Mouse (Mus musculus): Measurements from ENCODE around the gene Sema6d. TPM values are rescaled to one million over a fixed set of nuclear protein-coding genes. Genes with fewer than 3 reads are reported as not detected.

Sema6d gene
- polyA plus RNA-seq, 1 experiment, result 0.60 TPM

DNA sequence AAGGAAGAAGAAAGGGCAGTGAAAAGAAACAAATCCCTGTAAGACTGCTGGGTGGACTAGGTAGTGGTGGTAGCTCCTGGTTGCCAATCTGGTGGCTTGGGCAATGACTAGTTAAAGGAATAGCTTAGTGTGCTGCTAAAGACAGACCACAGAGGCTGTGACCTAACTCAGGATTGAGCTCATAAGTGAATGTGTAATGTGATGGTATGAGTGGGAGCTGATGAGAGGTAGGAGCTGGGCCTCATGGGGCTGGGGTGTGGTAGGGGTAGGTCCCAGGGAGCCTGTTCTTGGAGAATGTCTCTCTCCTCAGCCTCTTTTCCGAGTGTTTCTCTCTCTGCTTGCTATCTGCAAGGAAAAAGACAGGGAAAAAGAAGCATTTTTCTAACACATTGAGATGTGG lies 409.9 kb downstream of the Sema6d start:
- Histone ChIP-seq H3K9ac (ENCODE audit: low read depth, poor library complexity, severe bottlenecking) (no peak overlapping the region), H3K4me3 (ENCODE audit: low read depth, low read length) (no peak overlapping the region), H3K27me3 (ENCODE audit: control insufficient read depth, insufficient read depth, low read length, poor library complexity, severe bottlenecking) (no peaks in the 10 kb centered on the region), H3K9me3 (replicated peaks; ENCODE audit: control insufficient read depth, insufficient read depth, low read length, poor library complexity, severe bottlenecking) (no peaks in the 10 kb centered on the region), H3K27ac (ENCODE audit: insufficient read depth, low read length) (no peak overlapping the region), H3K4me1 (ENCODE audit: control insufficient read depth, insufficient read depth, low read length) (no peaks in the 10 kb centered on the region), H3K36me3 (ENCODE audit: control insufficient read depth, insufficient read depth, low read length, poor library complexity, severe bottlenecking) (no peaks in the 10 kb centered on the region)
- TF ChIP-seq EP300 (IDR thresholded peaks at IDR 0.05; ENCODE audit: insufficient read depth, low read depth, low read length), result no peak
- TF ChIP-seq POLR2A (IDR thresholded peaks at IDR 0.05; ENCODE audit: insufficient read depth, low read length), result no peak
- TF ChIP-seq CTCF (IDR thresholded peaks at IDR 0.05; ENCODE audit: low read depth, low read length), result no peak

DNA sequence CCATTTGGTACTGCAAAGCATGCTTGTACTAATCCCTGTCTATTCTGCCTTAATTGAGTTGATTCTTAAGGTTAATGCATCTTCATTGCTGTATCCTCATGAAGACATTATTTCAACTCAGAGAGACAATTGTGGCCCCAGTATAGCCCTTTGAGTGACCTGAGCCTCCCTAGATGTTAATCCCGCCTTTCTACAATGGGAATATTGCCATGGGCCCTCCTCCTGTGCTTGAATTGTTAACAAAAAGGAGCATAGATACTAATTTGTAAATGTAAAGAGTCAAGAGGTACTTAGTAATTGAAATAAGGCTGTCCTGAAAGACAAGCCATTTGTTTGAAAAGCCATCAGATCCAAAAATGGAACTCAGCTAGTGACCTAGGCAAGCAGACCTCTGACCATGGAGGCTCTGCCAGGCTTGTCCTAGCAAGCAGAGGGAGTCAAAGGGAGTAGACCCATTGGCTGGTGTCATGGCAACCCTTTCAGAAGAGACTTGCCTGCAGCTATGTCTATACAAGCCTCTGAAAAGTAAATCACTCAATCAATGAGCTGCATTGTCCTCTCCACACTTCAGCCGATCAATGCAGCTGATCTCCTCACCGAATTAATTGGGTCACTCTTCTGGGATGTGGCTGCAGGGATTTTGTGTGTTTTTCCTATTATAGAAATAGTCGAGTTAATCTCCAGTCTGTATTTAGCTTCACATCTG lies 416.2 kb downstream of the Sema6d start:
- H3K27ac ChIP-seq (ENCODE audit: insufficient read depth, low read length), result no peak overlapping the region
- H3K27me3 ChIP-seq (ENCODE audit: control insufficient read depth, insufficient read depth, low read length, poor library complexity, severe bottlenecking), result no peaks in the 10 kb centered on the region
- no peaks in the 10 kb centered on the region for H3K36me3 ChIP-seq (ENCODE audit: control insufficient read depth, insufficient read depth, low read length, poor library complexity, severe bottlenecking)
- H3K4me1 ChIP-seq (ENCODE audit: control insufficient read depth, insufficient read depth, low read length), result no peaks in the 10 kb centered on the region
- no peak for TF ChIP-seq CTCF (IDR thresholded peaks at IDR 0.05; ENCODE audit: low read depth, low read length)
- TF ChIP-seq EP300 (IDR thresholded peaks at IDR 0.05; ENCODE audit: insufficient read depth, low read depth, low read length), result no peak
- no peak for TF ChIP-seq POLR2A (IDR thresholded peaks at IDR 0.05; ENCODE audit: insufficient read depth, low read length)
- H3K4me3 ChIP-seq (ENCODE audit: low read depth, low read length), result no peak overlapping the region
- H3K9me3 ChIP-seq (replicated peaks; ENCODE audit: control insufficient read depth, insufficient read depth, low read length, poor library complexity, severe bottlenecking), result peaks cover 3% of the 10 kb centered on the region
- H3K9ac ChIP-seq (ENCODE audit: low read depth, poor library complexity, severe bottlenecking), result no peak overlapping the region

DNA sequence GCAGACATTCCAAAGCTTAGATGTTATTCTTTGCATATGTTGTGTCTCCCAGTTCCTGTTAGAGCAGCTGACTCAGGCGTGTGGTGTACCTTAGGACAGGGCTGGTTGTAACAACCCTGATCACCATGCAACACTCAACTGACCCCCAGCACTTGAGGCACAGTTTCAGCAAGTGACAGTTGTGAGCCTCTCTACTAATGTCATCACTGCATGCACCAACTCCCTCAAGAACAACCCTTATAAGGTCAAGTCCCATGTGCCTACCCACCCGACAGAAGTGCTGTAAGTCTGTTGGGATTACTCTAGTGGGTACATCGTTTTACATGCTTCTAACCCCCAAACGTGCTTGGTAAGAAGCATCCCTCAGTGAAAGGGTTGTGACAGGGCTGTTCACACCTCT lies 418.0 kb downstream of the Sema6d start:
- Histone ChIP-seq H3K4me1 (ENCODE audit: control insufficient read depth, insufficient read depth, low read length) (no peaks in the 10 kb centered on the region), H3K9me3 (replicated peaks; ENCODE audit: control insufficient read depth, insufficient read depth, low read length, poor library complexity, severe bottlenecking) (peaks cover 5% of the 10 kb centered on the region), H3K27me3 (ENCODE audit: control insufficient read depth, insufficient read depth, low read length, poor library complexity, severe bottlenecking) (no peaks in the 10 kb centered on the region), H3K36me3 (ENCODE audit: control insufficient read depth, insufficient read depth, low read length, poor library complexity, severe bottlenecking) (no peaks in the 10 kb centered on the region), H3K9ac (ENCODE audit: low read depth, poor library complexity, severe bottlenecking) (no peak overlapping the region), H3K4me3 (ENCODE audit: low read depth, low read length) (no peak overlapping the region), H3K27ac (ENCODE audit: insufficient read depth, low read length) (no peak overlapping the region)
- TF ChIP-seq CTCF (IDR thresholded peaks at IDR 0.05; ENCODE audit: low read depth, low read length), result no peak
- TF ChIP-seq POLR2A (IDR thresholded peaks at IDR 0.05; ENCODE audit: insufficient read depth, low read length), result no peak
- TF ChIP-seq EP300 (IDR thresholded peaks at IDR 0.05; ENCODE audit: insufficient read depth, low read depth, low read length), result no peak

DNA sequence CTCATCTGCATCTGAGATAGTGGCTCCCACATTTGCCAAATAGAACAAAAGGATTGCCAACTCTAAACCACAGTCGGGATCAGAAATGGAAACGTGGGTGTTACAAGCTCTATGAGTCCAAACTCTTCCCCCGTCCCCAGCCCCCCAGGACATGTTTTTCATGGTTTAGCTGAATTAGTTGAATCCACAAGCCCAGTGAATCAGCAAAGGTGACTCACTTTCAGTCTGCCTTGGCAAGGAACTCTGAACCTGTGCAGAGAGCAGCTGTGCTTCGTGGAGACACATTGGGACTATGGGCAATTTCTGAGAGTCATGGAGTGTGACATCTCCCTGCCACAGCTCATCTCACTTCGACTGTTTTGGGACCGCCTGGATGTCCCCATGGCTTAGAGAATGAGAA lies 419.7 kb downstream of the Sema6d start:
- H3K4me3 ChIP-seq (ENCODE audit: low read depth, low read length), result no peak overlapping the region
- H3K9me3 ChIP-seq (replicated peaks; ENCODE audit: control insufficient read depth, insufficient read depth, low read length, poor library complexity, severe bottlenecking), result peaks cover 5% of the 10 kb centered on the region
- H3K36me3 ChIP-seq (ENCODE audit: control insufficient read depth, insufficient read depth, low read length, poor library complexity, severe bottlenecking), result no peaks in the 10 kb centered on the region
- no peaks in the 10 kb centered on the region for H3K4me1 ChIP-seq (ENCODE audit: control insufficient read depth, insufficient read depth, low read length)
- TF ChIP-seq EP300 (IDR thresholded peaks at IDR 0.05; ENCODE audit: insufficient read depth, low read depth, low read length), result no peak
- TF ChIP-seq POLR2A (IDR thresholded peaks at IDR 0.05; ENCODE audit: insufficient read depth, low read length), result no peak
- TF ChIP-seq CTCF (IDR thresholded peaks at IDR 0.05; ENCODE audit: low read depth, low read length), result no peak
- H3K27ac ChIP-seq (ENCODE audit: insufficient read depth, low read length), result no peak overlapping the region
- H3K27me3 ChIP-seq (ENCODE audit: control insufficient read depth, insufficient read depth, low read length, poor library complexity, severe bottlenecking), result no peaks in the 10 kb centered on the region
- H3K9ac ChIP-seq (ENCODE audit: low read depth, poor library complexity, severe bottlenecking), result no peak overlapping the region

DNA sequence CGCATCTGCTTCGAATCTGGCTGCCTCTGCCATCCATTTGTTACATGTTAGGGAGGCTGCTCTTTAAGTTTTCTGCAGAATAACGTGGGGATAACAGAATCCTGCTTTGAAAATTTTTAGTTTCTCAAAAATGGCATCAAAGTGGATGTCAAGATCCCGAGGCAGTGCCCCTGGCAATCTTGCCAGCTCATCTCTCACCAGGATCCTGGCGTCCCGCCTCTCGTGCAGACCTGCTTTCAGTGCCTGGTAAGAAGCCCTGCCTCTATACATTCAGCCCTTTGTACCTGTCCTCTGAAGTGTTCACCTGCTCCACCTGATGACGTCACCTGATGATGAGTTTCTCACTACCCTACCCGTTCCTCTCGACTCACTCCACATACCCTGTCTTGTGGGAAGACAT lies 422.1 kb downstream of the Sema6d start:
- Histone ChIP-seq H3K4me1 (ENCODE audit: control insufficient read depth, insufficient read depth, low read length) (no peaks in the 10 kb centered on the region), H3K36me3 (ENCODE audit: control insufficient read depth, insufficient read depth, low read length, poor library complexity, severe bottlenecking) (no peaks in the 10 kb centered on the region), H3K9me3 (replicated peaks; ENCODE audit: control insufficient read depth, insufficient read depth, low read length, poor library complexity, severe bottlenecking) (peaks cover 5% of the 10 kb centered on the region), H3K9ac (ENCODE audit: low read depth, poor library complexity, severe bottlenecking) (no peak overlapping the region), H3K27me3 (ENCODE audit: control insufficient read depth, insufficient read depth, low read length, poor library complexity, severe bottlenecking) (no peaks in the 10 kb centered on the region), H3K4me3 (ENCODE audit: low read depth, low read length) (no peak overlapping the region), H3K27ac (ENCODE audit: insufficient read depth, low read length) (no peak overlapping the region)
- no peak for TF ChIP-seq POLR2A (IDR thresholded peaks at IDR 0.05; ENCODE audit: insufficient read depth, low read length)
- no peak for TF ChIP-seq CTCF (IDR thresholded peaks at IDR 0.05; ENCODE audit: low read depth, low read length)
- TF ChIP-seq EP300 (IDR thresholded peaks at IDR 0.05; ENCODE audit: insufficient read depth, low read depth, low read length), result no peak

DNA sequence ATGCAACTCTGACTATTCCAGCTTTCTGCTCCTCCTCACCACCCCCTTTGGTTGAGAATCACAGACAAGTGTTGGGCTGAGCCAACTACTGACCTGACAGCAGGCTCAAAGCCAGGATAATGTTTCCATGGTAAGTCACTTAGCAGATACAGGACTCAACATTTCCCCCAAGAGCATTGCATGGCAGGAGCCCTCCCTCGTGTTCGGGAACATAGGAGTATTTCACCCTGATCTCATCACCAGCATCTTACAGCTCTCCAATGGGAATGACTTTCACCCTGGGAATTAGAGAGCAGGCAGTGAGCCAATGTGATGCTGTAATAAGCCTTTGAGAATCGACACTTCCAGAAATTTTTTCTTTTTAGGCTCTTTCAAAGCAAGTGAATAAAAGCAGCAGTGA lies 432.7 kb downstream of the Sema6d start:
- H3K36me3 ChIP-seq (ENCODE audit: control insufficient read depth, insufficient read depth, low read length, poor library complexity, severe bottlenecking), result no peaks in the 10 kb centered on the region
- no peaks in the 10 kb centered on the region for H3K27me3 ChIP-seq (ENCODE audit: control insufficient read depth, insufficient read depth, low read length, poor library complexity, severe bottlenecking)
- H3K9me3 ChIP-seq (replicated peaks; ENCODE audit: control insufficient read depth, insufficient read depth, low read length, poor library complexity, severe bottlenecking), result no peaks in the 10 kb centered on the region
- no peak overlapping the region for H3K9ac ChIP-seq (ENCODE audit: low read depth, poor library complexity, severe bottlenecking)
- no peak overlapping the region for H3K27ac ChIP-seq (ENCODE audit: insufficient read depth, low read length)
- no peaks in the 10 kb centered on the region for H3K4me1 ChIP-seq (ENCODE audit: control insufficient read depth, insufficient read depth, low read length)
- no peak overlapping the region for H3K4me3 ChIP-seq (ENCODE audit: low read depth, low read length)
- TF ChIP-seq EP300 (IDR thresholded peaks at IDR 0.05; ENCODE audit: insufficient read depth, low read depth, low read length) (no peak), CTCF (IDR thresholded peaks at IDR 0.05; ENCODE audit: low read depth, low read length) (no peak), POLR2A (IDR thresholded peaks at IDR 0.05; ENCODE audit: insufficient read depth, low read length) (no peak)

Data from ES-Bruce4 (cell line).